Mouse (Mus musculus) limb, embryonic 11.5 days (tissue): ENCODE measurements around the gene Sgms1. TPM values are rescaled to one million over a fixed set of nuclear protein-coding genes. Genes with fewer than 3 reads are reported as not detected.
A peak's percentile ranks its signal among the peaks of the same experiment; 100 is the strongest.

ENCODE experiments used
- ATAC-seq: fragments of 200-750 bp; cut with Nextera tagmentation; 2 replicates; pipeline ENCODE4 v1.8.0; 2017; ENCODE audit warnings: low read depth; ENCODE audit not compliant: insufficient number of reproducible peaks, low FRiP score, low TSS enrichment
- DNase-seq: peaks from one replicate; pipeline ENCODE4 v3.0.0-alpha.2; 2015; ENCODE audit warnings: low spot score
- H3K27ac ChIP-seq: fragments of 300-500 bp; sonication (generic); replicated peaks from 2 replicates; pipeline ENCODE4 v1.5.1; 2014; ENCODE audit warnings: low read depth, mild to moderate bottlenecking, low read length
- H3K27me3 ChIP-seq: fragments of 300-500 bp; sonication (generic); 2 replicates; pipeline ENCODE4 v1.6.1; 2014; ENCODE audit warnings: mild to moderate bottlenecking, low read length, mixed read lengths; ENCODE audit not compliant: control insufficient read depth, insufficient read depth
- H3K36me3 ChIP-seq: fragments of 300-500 bp; sonication (generic); 2 replicates; pipeline ENCODE4 v1.6.1; 2014; ENCODE audit warnings: mild to moderate bottlenecking, low read length, moderate library complexity, mixed read lengths; ENCODE audit not compliant: control insufficient read depth, insufficient read depth
- H3K4me1 ChIP-seq: fragments of 300-500 bp; sonication (generic); 2 replicates; pipeline ENCODE4 v1.6.1; 2014; ENCODE audit warnings: low read length, mixed read lengths; ENCODE audit not compliant: control insufficient read depth, insufficient read depth
- H3K4me2 ChIP-seq: fragments of 300-500 bp; sonication (generic); 2 replicates; pipeline ENCODE4 v1.6.1; 2014; ENCODE audit warnings: low read depth, mild to moderate bottlenecking, moderate library complexity; ENCODE audit not compliant: severe bottlenecking
- H3K4me3 ChIP-seq: fragments of 300-500 bp; sonication (generic); 2 replicates; pipeline ENCODE4 v1.5.1; 2014; ENCODE audit warnings: low read depth, low read length
- H3K9ac ChIP-seq: fragments of 300-500 bp; sonication (generic); 2 replicates; pipeline ENCODE4 v1.6.1; 2014; ENCODE audit warnings: mild to moderate bottlenecking, low read length
- H3K9me3 ChIP-seq: fragments of 300-500 bp; sonication (generic); 2 replicates; pipeline ENCODE4 v1.6.1; 2016; ENCODE audit warnings: low read length; ENCODE audit not compliant: control insufficient read depth
- WGBS: fragments of 180-500 bp; shearing (Covaris S2); extraction: QIAGEN DNeasy Blood & Tissue Kit; methylation state at CpG from one replicate; pipeline ENCODE4 v1.1.7; 2014; 5-methylcytosine and 5-hydroxymethylcytosine counted together
- polyA plus RNA-seq: library from polyadenylated mRNA; unstranded; fragments of >200 nt; fragmentation: Nextera tagmentation; extraction: Ambion mirVana; gene quantifications from 2 replicates; pipeline ENCODE4 v1.2.1, GENCODE M21; 2014

The Sgms1 gene
- polyA plus RNA-seq, 1 experiment from 2014 or later = 13.5 TPM

- no peak for DNase-seq
- H3K9ac ChIP-seq = no peak overlapping the region
- H3K9me3 ChIP-seq = no peaks in the 10 kb centered on the region
- no peaks in the 10 kb centered on the region for H3K36me3 ChIP-seq
- 40% methylated on average over 9 of the region's 9 CpGs for WGBS
- no peak overlapping the region for H3K27ac ChIP-seq
- H3K4me2 ChIP-seq = no peak overlapping the region
- peak; percentile 44; the same call in 1 of the 2 replicates for ATAC-seq
- no peak overlapping the region for H3K4me3 ChIP-seq
- H3K27me3 ChIP-seq = no peaks in the 10 kb centered on the region
- H3K4me1 ChIP-seq = peaks cover 10% of the 10 kb centered on the region
These were observed 121.0 kb downstream of the Sgms1 start for GRCm38 (mm10) chr19:32268562-32268961.

- 79% methylated on average over 9 of the region's 9 CpGs for WGBS
- no peaks in the 10 kb centered on the region for H3K36me3 ChIP-seq
- no peak overlapping the region for H3K9ac ChIP-seq
- H3K9me3 ChIP-seq = no peaks in the 10 kb centered on the region
- no peaks in the 10 kb centered on the region for H3K27me3 ChIP-seq
- DNase-seq (no peak), ATAC-seq (no peak)
- no peak overlapping the region for H3K27ac ChIP-seq
- no peak overlapping the region for H3K4me3 ChIP-seq
- peaks cover 10% of the 10 kb centered on the region for H3K4me1 ChIP-seq
- no peak overlapping the region for H3K4me2 ChIP-seq
These were observed 122.9 kb downstream of the Sgms1 start for GRCm38 (mm10) chr19:32266385-32267252.

- Histone ChIP-seq H3K9ac (no peak overlapping the region), H3K4me2 (no peak overlapping the region), H3K27ac (no peak overlapping the region), H3K4me1 (peaks cover 8% of the 10 kb centered on the region), H3K4me3 (no peak overlapping the region), H3K36me3 (no peaks in the 10 kb centered on the region), H3K9me3 (no peaks in the 10 kb centered on the region), H3K27me3 (no peaks in the 10 kb centered on the region)
- 83% methylated on average over 1 of the region's 1 CpGs for WGBS
- ATAC-seq = no peak
- no peak for DNase-seq
These were observed 125.8 kb downstream of the Sgms1 start for GRCm38 (mm10) chr19:32263753-32264152.

- 92% methylated on average over 10 of the region's 10 CpGs for WGBS
- ATAC-seq = no peak
- no peak for DNase-seq
- H3K4me2 ChIP-seq = no peak overlapping the region
- H3K9ac ChIP-seq = no peak overlapping the region
- H3K27ac ChIP-seq = no peak overlapping the region
- H3K4me3 ChIP-seq = no peak overlapping the region
- 0 out of 2 replicates have a peak, but pooled peaks cover 2% of the 10 kb centered on the region for H3K4me1 ChIP-seq
- no peaks in the 10 kb centered on the region for H3K9me3 ChIP-seq
- H3K36me3 ChIP-seq = no peaks in the 10 kb centered on the region
- no peaks in the 10 kb centered on the region for H3K27me3 ChIP-seq
These were observed 126.5 kb downstream of the Sgms1 start for GRCm38 (mm10) chr19:32262805-32263572.

- no peak overlapping the region for H3K4me2 ChIP-seq
- H3K36me3 ChIP-seq = no peaks in the 10 kb centered on the region
- H3K4me1 ChIP-seq = 0 out of 2 replicates have a peak, but pooled peaks cover 2% of the 10 kb centered on the region
- H3K9me3 ChIP-seq = no peaks in the 10 kb centered on the region
- 62% methylated on average over 8 of the region's 8 CpGs for WGBS
- H3K27ac ChIP-seq = no peak overlapping the region
- no peak for DNase-seq
- H3K4me3 ChIP-seq = no peak overlapping the region
- H3K9ac ChIP-seq = no peak overlapping the region
- no peaks in the 10 kb centered on the region for H3K27me3 ChIP-seq
- ATAC-seq = no peak
These were observed 128.4 kb downstream of the Sgms1 start for GRCm38 (mm10) chr19:32260869-32261688.

- Histone ChIP-seq H3K4me2 (no peak overlapping the region), H3K27me3 (no peaks in the 10 kb centered on the region), H3K4me3 (no peak overlapping the region), H3K9me3 (no peaks in the 10 kb centered on the region), H3K36me3 (no peaks in the 10 kb centered on the region), H3K4me1 (0 out of 2 replicates have a peak, but pooled peaks cover 2% of the 10 kb centered on the region), H3K9ac (no peak overlapping the region), H3K27ac (no peak overlapping the region)
- WGBS = 89% methylated on average over 2 of the region's 2 CpGs
- no peak for ATAC-seq
- no peak for DNase-seq
These were observed 129.7 kb downstream of the Sgms1 start for GRCm38 (mm10) chr19:32259830-32260229.

GRCm38 (mm10) chr19:32259048-32259447, 130.5 kb downstream of the Sgms1 start:
- no peaks in the 10 kb centered on the region for H3K9me3 ChIP-seq
- H3K36me3 ChIP-seq = no peaks in the 10 kb centered on the region
- H3K4me2 ChIP-seq = no peak overlapping the region
- no peak overlapping the region for H3K27ac ChIP-seq
- H3K9ac ChIP-seq = no peak overlapping the region
- no peak for DNase-seq
- no peak overlapping the region for H3K4me3 ChIP-seq
- ATAC-seq = no peak
- WGBS = 91% methylated on average over 4 of the region's 4 CpGs
- H3K27me3 ChIP-seq = no peaks in the 10 kb centered on the region
- 0 out of 2 replicates have a peak, but pooled peaks cover 2% of the 10 kb centered on the region for H3K4me1 ChIP-seq

GRCm38 (mm10) chr19:32258146-32258545, 131.4 kb downstream of the Sgms1 start:
- Histone ChIP-seq H3K9me3 (no peaks in the 10 kb centered on the region), H3K9ac (no peak overlapping the region)

More at GRCm38 (mm10) chr19:32258146-32258545, 131.4 kb downstream of the Sgms1 start:
- no peak overlapping the region for H3K4me2 ChIP-seq
- H3K27ac ChIP-seq = no peak overlapping the region
- H3K4me1 ChIP-seq = 0 out of 2 replicates have a peak, but pooled peaks cover 2% of the 10 kb centered on the region
- no peaks in the 10 kb centered on the region for H3K36me3 ChIP-seq
- no peak overlapping the region for H3K4me3 ChIP-seq
- WGBS = 60% methylated on average over 5 of the region's 5 CpGs
- no peak for ATAC-seq
- DNase-seq = no peak
- H3K27me3 ChIP-seq = no peaks in the 10 kb centered on the region
